Mouse (Mus musculus) lung, embryonic 14.5 days (tissue): ENCODE measurements around the gene Rbmxl2. TPM values are rescaled to one million over a fixed set of nuclear protein-coding genes. Genes with fewer than 3 reads are reported as not detected.

Source experiments
- ATAC-seq: fragments of 200-750 bp; cut with Nextera tagmentation; 2 replicates; pipeline ENCODE4 v1.8.0; 2017; ENCODE audit warnings: mild to moderate bottlenecking, moderate TSS enrichment, moderate library complexity; ENCODE audit not compliant: insufficient read depth
- DNase-seq: peaks from one replicate; pipeline ENCODE4 v3.0.0-alpha.2; 2015
- H3K27ac ChIP-seq: fragments of 300-500 bp; sonication (generic); 2 replicates; pipeline ENCODE4 v1.5.1; 2014; ENCODE audit warnings: low read depth, mild to moderate bottlenecking, moderate library complexity
- H3K27me3 ChIP-seq: fragments of 300-500 bp; sonication (generic); 2 replicates; pipeline ENCODE4 v1.6.1; 2014; ENCODE audit warnings: low read length, control low read depth; ENCODE audit not compliant: insufficient read depth
- H3K36me3 ChIP-seq: fragments of 300-500 bp; sonication (generic); 2 replicates; pipeline ENCODE4 v1.6.1; 2014; ENCODE audit warnings: control low read depth; ENCODE audit not compliant: insufficient read depth
- H3K4me1 ChIP-seq: fragments of 300-500 bp; sonication (generic); 2 replicates; pipeline ENCODE4 v1.6.1; 2014; ENCODE audit warnings: antibody characterized with exemption, control low read depth; ENCODE audit not compliant: insufficient read depth
- H3K4me2 ChIP-seq: fragments of 300-500 bp; sonication (generic); 2 replicates; pipeline ENCODE4 v1.6.1; 2014; ENCODE audit warnings: mild to moderate bottlenecking
- H3K4me3 ChIP-seq: fragments of 300-500 bp; sonication (generic); 2 replicates; pipeline ENCODE4 v1.5.1; 2014; ENCODE audit warnings: low read depth, low read length
- H3K9ac ChIP-seq: fragments of 300-500 bp; sonication (generic); 2 replicates; pipeline ENCODE4 v1.6.1; 2014
- H3K9me3 ChIP-seq: fragments of 300-500 bp; sonication (generic); 2 replicates; pipeline ENCODE4 v1.6.1; 2016; ENCODE audit warnings: low read depth, low read length, control low read depth
- CTCF ChIP-seq: IDR thresholded peaks from 2 replicates; pipeline ENCODE4 v1.5.1; 2016; ENCODE audit warnings: antibody characterized with exemption, low read depth
- WGBS: fragments of 180-500 bp; shearing (Covaris S2); extraction: QIAGEN DNeasy Blood & Tissue Kit; methylation state at CpG from one replicate; pipeline ENCODE4 v1.1.7; 2014; 5-methylcytosine and 5-hydroxymethylcytosine counted together
- polyA plus RNA-seq: library from polyadenylated mRNA; unstranded; fragments of >200 nt; fragmentation: Nextera tagmentation; extraction: Ambion mirVana; gene quantifications from 2 replicates; pipeline ENCODE4 v1.2.1, GENCODE M21; 2014

The Rbmxl2 gene
- polyA plus RNA-seq, 1 experiment from 2014 or later: not detected

DNA sequence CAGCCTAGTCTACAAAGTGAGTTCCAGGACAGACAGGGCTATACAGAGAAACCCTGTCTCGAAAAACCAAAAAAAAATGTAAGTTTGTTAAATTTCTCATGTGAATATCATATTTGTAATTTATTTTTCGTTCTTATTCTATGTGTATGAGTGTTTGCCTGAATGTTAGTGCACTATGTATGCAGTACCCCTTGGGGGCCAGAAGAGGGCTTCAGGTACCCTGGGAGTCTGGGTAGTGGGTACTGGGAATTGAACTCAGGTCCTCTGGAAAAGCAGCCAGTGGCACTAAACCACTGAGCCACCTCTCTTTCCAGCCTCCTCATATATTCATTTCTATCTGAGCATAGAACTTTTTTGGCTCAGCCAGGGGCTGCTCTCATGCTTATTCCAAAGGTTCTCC, 7.6 kb downstream of the Rbmxl2 start:
- TF ChIP-seq CTCF: peak; percentile 26; the same call in 1 of the 2 replicates
- no peak for DNase-seq

DNA sequence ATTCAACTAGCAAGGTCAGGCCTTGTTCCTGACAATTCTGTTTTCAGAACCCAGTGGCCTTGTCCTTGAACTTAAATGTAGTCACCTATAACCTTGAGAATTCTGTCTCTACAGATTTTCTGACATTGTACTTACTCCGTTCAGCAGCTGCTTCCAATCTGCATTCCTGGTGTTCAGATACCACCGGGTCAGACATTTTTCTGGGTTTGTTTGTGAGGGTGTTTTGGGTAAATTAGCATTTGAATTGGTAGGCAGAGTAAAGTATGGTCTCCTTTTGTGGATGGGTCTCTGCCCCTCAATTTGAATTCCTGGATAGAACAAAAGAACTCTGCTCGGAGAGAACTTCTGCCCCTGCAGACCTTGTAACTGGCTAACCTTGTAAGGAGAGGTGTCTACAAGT, 27.6 kb downstream of the Rbmxl2 start:
- Histone ChIP-seq H3K36me3 (no peaks in the 10 kb centered on the region), H3K9me3 (no peaks in the 10 kb centered on the region), H3K4me2 (no peak overlapping the region), H3K27ac (no peak overlapping the region), H3K4me1 (no peaks in the 10 kb centered on the region), H3K27me3 (no peaks in the 10 kb centered on the region), H3K4me3 (no peak overlapping the region), H3K9ac (no peak overlapping the region)
- ATAC-seq (no peak), DNase-seq (no peak)
- WGBS: 47% methylated on average over 3 of the region's 3 CpGs
- no peak for TF ChIP-seq CTCF

More for the DNA sequence above, 7.6 kb downstream of the Rbmxl2 start:
- ATAC-seq: no peak
- Histone ChIP-seq H3K36me3 (no peaks in the 10 kb centered on the region), H3K27me3 (no peaks in the 10 kb centered on the region), H3K27ac (no peak overlapping the region), H3K4me2 (no peak overlapping the region), H3K9me3 (no peaks in the 10 kb centered on the region), H3K9ac (no peak overlapping the region), H3K4me3 (no peak overlapping the region), H3K4me1 (no peaks in the 10 kb centered on the region)
- 66% methylated on average over 2 of the region's 2 CpGs for whole genome bisulfite sequencing

DNA sequence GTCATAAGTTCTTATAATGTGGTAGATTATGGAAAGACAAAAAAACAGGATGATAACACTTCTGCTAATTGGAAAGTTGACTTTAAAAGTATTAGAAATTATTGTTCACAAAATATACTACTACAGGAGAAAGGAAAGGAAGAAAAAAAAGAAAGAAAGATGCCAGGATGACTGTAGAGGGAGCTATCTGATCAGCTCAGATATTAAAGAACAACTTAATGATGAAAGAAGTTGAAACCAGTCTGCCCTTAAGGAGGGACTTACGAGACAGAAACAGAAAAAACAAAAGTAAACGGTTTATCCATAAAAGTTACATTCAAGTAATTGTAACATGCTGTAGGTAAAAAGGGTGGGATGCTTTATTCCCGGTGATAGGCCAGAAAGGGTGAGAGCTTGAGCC, 28.3 kb downstream of the Rbmxl2 start:
- no peak overlapping the region for H3K4me3 ChIP-seq
- H3K4me2 ChIP-seq: no peak overlapping the region
- H3K9me3 ChIP-seq: no peaks in the 10 kb centered on the region
- DNase-seq (no peak), ATAC-seq (no peak)
- no peaks in the 10 kb centered on the region for H3K27me3 ChIP-seq
- H3K4me1 ChIP-seq: no peaks in the 10 kb centered on the region
- no peak overlapping the region for H3K9ac ChIP-seq
- H3K36me3 ChIP-seq: no peaks in the 10 kb centered on the region
- WGBS: 61% methylated on average over 3 of the region's 3 CpGs
- TF ChIP-seq CTCF: no peak
- H3K27ac ChIP-seq: no peak overlapping the region

DNA sequence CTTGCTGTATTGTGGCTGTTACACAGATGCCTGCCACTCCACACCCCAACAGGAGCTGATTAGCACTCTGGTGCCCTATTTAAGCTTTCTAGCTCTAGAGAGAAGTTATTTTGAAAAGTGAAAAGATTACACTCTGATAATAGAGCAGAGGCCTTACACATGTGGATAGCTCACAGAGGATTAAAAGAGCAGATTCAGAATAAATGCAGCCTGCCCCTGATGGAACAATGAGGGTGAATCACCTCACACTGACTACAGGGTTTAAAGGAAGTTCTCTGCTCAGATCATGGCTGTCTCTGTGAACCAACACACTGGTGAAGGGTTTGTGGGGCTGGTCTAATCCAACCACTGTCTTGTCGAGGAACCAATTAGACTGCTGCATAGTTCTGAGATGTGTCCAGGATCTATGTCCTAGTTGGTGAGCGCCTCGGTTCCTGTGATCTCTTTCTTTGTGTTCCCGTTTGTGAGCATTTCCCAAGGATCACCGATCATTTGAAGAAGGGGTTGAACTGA, 32.2 kb downstream of the Rbmxl2 start:
- Histone ChIP-seq H3K27ac (no peak overlapping the region), H3K9ac (no peak overlapping the region), H3K4me3 (no peak overlapping the region), H3K9me3 (no peaks in the 10 kb centered on the region), H3K36me3 (no peaks in the 10 kb centered on the region), H3K4me2 (no peak overlapping the region), H3K4me1 (no peaks in the 10 kb centered on the region), H3K27me3 (no peaks in the 10 kb centered on the region)
- DNase-seq: no peak
- TF ChIP-seq CTCF: no peak
- ATAC-seq: no peak
- 84% methylated on average over 5 of the region's 5 CpGs for WGBS

DNA sequence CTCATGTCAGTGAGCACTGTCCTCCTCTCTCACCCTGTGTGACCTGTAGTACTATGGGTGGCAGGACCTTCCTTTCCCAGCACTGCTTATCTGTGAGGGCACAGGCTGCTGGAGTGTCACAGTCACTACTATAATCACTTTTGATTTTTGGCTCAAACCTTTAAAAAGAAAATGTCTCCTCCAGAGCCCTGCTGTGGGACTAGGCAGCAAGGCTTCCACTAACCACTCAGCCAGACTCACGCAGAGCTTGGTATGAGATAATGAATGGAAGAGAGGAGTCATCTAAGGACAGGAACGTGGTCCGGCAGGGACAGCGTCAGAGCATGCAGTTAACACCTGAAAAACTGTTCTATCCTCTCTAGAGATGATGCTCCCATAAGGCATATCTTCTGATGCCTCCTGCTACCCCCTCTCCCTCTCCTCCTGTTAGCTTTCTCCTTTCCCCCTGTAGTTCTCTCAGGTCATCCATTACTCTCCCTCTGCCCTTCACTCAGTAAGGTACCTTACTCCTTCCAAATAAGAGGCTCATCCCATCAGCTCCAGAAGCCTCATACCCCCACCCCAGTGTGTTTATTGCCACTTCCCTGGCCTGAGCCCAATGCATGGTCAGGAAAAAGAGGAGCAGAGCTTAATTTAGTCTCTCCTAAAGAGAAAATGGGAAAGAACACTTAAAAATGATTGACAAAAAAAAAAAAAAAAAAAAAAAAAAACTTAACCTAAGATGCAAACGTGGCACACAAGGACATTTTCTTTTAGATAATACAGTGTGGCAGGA, 41.2 kb downstream of the Rbmxl2 start:
- Histone ChIP-seq H3K9ac (no peak overlapping the region), H3K27ac (no peak overlapping the region), H3K9me3 (no peaks in the 10 kb centered on the region), H3K4me2 (no peak overlapping the region), H3K4me3 (no peak overlapping the region), H3K36me3 (no peaks in the 10 kb centered on the region), H3K4me1 (no peaks in the 10 kb centered on the region), H3K27me3 (no peaks in the 10 kb centered on the region)
- ATAC-seq: no peak
- TF ChIP-seq CTCF: no peak
- no peak for DNase-seq
- 70% methylated on average over 5 of the region's 5 CpGs for WGBS

DNA sequence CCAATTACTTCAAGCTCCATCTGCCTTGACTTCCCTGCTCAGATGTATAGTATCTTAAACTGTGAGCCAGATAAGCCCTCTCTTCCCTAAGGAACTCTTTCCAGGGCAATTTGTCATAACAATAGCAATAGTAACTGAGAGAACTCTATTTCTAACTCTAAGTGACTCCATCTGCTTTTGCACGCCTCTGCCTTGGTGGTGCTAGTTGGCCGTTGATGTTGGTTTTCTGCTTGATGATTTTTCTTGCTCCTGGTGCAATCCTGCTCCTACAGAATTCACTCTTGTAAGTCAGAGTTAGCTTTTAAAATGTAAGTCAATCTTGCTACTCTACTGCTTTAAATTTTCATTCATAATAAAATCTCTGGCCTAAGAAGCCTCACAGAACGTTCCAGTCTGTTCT, 44.1 kb downstream of the Rbmxl2 start:
- WGBS: 78% methylated on average over 3 of the region's 3 CpGs
- no peak for ATAC-seq
- H3K4me1 ChIP-seq: no peaks in the 10 kb centered on the region

DNA sequence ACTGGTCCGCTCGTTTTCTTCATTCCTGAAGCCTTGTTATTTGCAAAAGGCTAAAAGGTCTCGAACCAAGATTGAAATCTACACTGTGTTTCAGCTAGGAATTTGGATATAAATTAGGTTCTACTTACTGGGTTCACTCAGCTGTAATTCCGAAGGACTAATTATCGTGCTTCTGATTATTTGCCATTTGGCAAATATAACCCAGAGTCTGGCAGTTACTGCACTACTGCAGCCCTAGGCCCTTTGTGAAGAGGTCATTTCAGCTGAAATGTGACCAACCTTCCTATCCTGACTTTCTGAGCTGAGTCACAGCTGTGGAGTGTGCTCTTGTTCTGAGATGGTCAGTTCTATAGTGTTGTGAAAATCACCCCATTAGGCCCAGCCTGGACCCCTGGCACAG, 50.7 kb downstream of the Rbmxl2 start:
- Histone ChIP-seq H3K9me3 (no peaks in the 10 kb centered on the region), H3K9ac (no peak overlapping the region), H3K27me3 (no peaks in the 10 kb centered on the region), H3K4me3 (no peak overlapping the region), H3K4me1 (no peaks in the 10 kb centered on the region), H3K27ac (no peak overlapping the region), H3K4me2 (no peak overlapping the region), H3K36me3 (no peaks in the 10 kb centered on the region)
- 71% methylated on average over 5 of the region's 5 CpGs for WGBS
- DNase-seq: no peak
- no peak for TF ChIP-seq CTCF
- no peak for ATAC-seq

More for the DNA sequence above, 44.1 kb downstream of the Rbmxl2 start:
- Histone ChIP-seq H3K4me3 (no peak overlapping the region), H3K36me3 (no peaks in the 10 kb centered on the region), H3K4me2 (no peak overlapping the region), H3K27me3 (no peaks in the 10 kb centered on the region), H3K27ac (no peak overlapping the region), H3K9me3 (no peaks in the 10 kb centered on the region), H3K9ac (no peak overlapping the region)
- no peak for DNase-seq
- no peak for TF ChIP-seq CTCF

Other genes with a start within 250 kb of the Rbmxl2 start
- not detected in 2 replicates for gene Olfr6, start 245.5 kb upstream of the Rbmxl2 start, polyA plus RNA-seq
- gene Olfr711, start 234.0 kb upstream of the Rbmxl2 start, polyA plus RNA-seq: not detected in 2 replicates
- not detected in 2 replicates for gene Olfr2, start 203.4 kb upstream of the Rbmxl2 start, polyA plus RNA-seq
- gene Olfr713, start 178.3 kb upstream of the Rbmxl2 start, polyA plus RNA-seq: not detected in 2 replicates
- gene Olfr714, start 138.5 kb upstream of the Rbmxl2 start, polyA plus RNA-seq: not detected in 2 replicates
- gene Olfr17, start 116.2 kb upstream of the Rbmxl2 start, polyA plus RNA-seq: not detected in 2 replicates
- not detected in 2 replicates for gene Olfr715b, start 99.1 kb upstream of the Rbmxl2 start, polyA plus RNA-seq
- not detected in 2 replicates for gene Olfr715, start 78.4 kb upstream of the Rbmxl2 start, polyA plus RNA-seq
- gene Olfr716, start 71.1 kb upstream of the Rbmxl2 start, polyA plus RNA-seq: not detected in 2 replicates
- gene Nlrp14, start 42.5 kb upstream of the Rbmxl2 start, polyA plus RNA-seq: not detected in 2 replicates
- gene Syt9, start 161.3 kb downstream of the Rbmxl2 start, polyA plus RNA-seq: 1.7 and 2.5 TPM in 2 replicates